Mouse (Mus musculus): Measurements from ENCODE around the gene Gm5168. TPM values are rescaled to one million over a fixed set of nuclear protein-coding genes. Genes with fewer than 3 reads are reported as not detected.
"Not testable (repeated sequence)": the region's sequence is repeated elsewhere in the genome, so short reads cannot be mapped to it uniquely, and the experiment has no call there.

Gm5168 gene
- polyA plus RNA-seq (2011; ENCODE audit: insufficient read length, low read depth, missing spikeins): not detected in 2 replicates

DNA sequence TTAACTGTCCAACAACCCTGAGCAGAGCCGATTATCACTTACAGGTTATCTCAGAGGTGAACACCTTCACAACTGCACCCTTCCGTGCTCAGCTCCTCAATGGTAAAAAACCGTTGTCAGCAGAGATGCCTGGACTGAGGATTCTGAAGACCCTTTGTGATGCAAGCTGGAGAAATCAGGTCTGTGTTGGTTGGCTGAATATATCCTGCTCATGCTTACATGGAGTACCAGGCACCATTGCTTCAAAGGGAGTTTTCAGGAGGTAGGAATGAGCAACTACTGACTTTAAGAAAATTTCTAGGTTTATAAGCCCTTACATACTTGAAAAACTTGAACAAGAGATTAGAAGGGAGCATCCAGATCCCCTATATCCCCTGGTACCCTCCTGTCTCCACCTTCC, at the start of gene Gm5168:
TSS of gene Gm5168 (minus strand) at position 101 of the 400 bp plus-strand sequence.
- not testable (repeated sequence) for H3K4me3 ChIP-seq (ENCODE audit: insufficient read depth, low read length); H3K4me1 ChIP-seq (ENCODE audit: control insufficient read depth, insufficient read depth, low read length); H3K27ac ChIP-seq (ENCODE audit: insufficient read depth, low read length)

Other genes with a start within 250 kb of the Gm5168 start
- not detected in 2 replicates for gene Gm2012, start 180.3 kb upstream of the Gm5168 start, polyA plus RNA-seq (2011; ENCODE audit: insufficient read length, low read depth, missing spikeins)